Mouse (Mus musculus): ENCODE measurements around the gene Gm4756.
"Not testable (repeated sequence)": the region's sequence is repeated elsewhere in the genome, so short reads cannot be mapped to it uniquely, and the experiment has no call there.

Gene Gm4756

GRCm38 (mm10) chr12:72654698-72655097 is 5.2 kb upstream of the Gm4756 start:
- DNase-seq (ENCODE audit: extremely low spot score), result peak; percentile 61

DNA sequence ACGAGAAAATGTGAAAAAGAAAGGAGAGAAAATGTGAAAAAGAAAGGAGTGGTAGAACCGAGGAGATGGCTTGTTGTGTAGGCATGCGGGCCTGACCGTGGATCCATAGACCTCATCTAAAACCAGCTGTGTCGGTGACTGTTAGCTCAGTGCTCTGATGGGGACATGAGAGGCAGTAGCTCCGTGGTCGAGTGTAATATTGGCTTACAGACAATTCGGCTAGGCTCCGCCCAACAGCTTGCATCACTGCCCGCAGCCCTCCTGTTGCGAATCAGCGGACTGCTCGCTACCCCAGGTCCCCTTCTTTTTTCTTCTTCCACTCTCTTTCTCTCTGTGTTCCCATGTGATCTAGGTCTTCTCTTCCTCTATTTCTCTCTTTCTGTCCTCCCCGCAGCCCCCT is 540 bp downstream of the Gm4756 start:
- no peak for DNase-seq (ENCODE audit: extremely low spot score)

GRCm38 (mm10) chr12:72638025-72638424 is 11.4 kb downstream of the Gm4756 start:
- no peak for DNase-seq (ENCODE audit: extremely low spot score)

DNA sequence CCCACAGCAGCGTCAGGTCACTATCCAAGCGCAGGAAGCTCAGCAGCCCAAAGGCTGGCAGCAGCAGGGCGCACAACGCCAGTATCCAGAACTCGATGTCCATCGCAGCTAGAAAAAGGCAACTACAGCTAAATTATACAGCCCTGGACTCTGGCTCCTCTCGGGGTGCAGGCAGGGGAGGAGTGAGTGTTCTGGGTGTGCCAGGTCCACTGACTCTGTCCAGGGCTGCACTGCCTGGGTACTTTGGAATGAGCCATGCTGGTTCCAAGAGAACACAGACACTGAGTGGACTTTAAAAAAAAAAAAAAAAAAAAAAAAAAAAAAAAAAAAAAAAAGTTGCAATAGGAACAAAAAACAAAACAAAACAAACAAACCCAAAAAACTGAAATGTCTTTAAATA is 20.7 kb downstream of the Gm4756 start:
- DNase-seq (ENCODE audit: extremely low spot score), result no peak

GRCm38 (mm10) chr12:72622853-72623496 is 26.5 kb downstream of the Gm4756 start:
- no peak for DNase-seq (ENCODE audit: extremely low spot score)

- no peak for DNase-seq (ENCODE audit: extremely low spot score)
Observed at GRCm38 (mm10) chr12:72621441-72621840, 28.0 kb downstream of the Gm4756 start.

DNA sequence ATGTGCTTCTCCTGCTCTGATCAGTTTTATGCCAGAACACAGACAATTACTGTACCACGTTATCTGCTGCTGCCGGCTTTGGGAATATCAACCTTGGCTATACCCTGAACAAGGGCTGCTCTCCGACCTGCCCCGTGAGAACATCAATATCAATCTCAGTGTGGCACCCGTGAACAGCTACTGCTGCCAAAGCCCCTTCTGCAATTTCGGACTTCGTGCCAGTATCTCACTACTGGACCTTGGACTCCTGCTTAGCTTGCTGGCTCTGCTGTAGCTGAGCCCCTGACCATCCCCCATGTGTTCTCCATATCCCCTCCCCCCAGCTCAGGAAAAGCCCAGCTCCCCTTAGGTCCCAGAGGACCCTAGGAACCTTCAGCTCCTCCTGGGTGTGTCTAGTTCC is 28.6 kb downstream of the Gm4756 start:
- no peak for DNase-seq (ENCODE audit: extremely low spot score)

DNA sequence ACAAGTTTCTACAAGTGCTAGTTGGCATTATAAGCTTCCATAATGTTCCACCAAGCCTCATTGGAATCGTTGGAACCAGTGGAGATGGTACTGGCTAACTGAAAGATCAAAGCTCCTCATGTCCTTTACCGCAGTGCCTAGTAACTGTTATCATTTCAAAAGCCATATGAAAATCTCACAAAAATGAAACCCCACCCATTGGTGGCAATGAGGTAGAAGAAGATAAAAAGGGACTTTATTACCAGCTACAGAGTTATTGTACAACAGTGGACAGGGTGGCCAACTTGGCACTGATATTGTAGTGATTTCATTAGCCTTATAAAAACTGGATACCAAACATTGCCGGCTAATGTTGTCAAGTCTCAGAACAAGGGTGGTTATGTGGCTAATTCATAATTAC is 37.4 kb downstream of the Gm4756 start:
- no peak for DNase-seq (ENCODE audit: extremely low spot score)

GRCm38 (mm10) chr12:72598731-72599130 is 50.7 kb downstream of the Gm4756 start:
- DNase-seq (ENCODE audit: extremely low spot score), result not testable (repeated sequence)

DNA sequence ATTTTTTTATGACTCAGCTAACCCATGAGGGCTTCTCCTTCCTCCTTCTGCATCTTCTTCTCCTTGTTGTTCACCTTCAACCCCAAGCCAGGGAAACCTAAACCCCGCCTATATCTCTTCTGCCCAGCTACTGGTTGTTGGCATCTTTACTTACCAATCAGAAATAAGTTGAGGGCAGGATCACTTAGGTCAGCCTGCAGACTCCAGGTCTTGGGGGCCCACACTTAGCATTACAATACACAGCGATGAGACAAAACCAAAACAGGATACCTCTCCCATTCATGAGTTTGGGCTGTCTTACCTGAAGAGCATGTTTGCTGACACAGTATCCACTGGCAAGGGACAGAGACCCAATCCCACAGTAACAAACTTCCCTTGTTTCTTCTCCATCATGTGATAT is 55.5 kb downstream of the Gm4756 start:
- no peak for DNase-seq (ENCODE audit: extremely low spot score)

- DNase-seq (ENCODE audit: extremely low spot score), result no peak
Observed at GRCm38 (mm10) chr12:72592991-72593390, 56.5 kb downstream of the Gm4756 start.

DNA sequence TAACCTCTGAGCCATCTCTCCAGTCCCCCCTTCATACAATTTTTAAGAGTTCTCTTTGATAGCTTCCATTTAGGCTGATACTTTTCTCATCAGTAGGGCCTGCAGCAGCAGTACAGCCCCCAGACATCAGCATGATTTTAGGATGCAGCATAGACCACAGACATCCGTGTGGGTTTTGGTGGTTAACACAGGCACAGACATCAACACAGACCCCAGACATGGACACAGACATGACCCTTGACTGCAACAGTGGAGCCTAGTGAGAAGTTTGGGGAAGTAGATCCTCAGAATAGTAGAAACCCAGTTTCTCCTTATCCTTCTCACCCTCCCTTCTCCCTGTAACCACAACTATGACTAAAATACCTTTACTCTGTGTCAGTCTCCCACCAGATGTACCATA is 64.1 kb downstream of the Gm4756 start:
- DNase-seq (ENCODE audit: extremely low spot score), result no peak

GRCm38 (mm10) chr12:72583099-72583498 is 66.4 kb downstream of the Gm4756 start:
- DNase-seq (ENCODE audit: extremely low spot score), result no peak

- no peak for DNase-seq (ENCODE audit: extremely low spot score)
Observed at GRCm38 (mm10) chr12:72582021-72582420, 67.4 kb downstream of the Gm4756 start.

DNA sequence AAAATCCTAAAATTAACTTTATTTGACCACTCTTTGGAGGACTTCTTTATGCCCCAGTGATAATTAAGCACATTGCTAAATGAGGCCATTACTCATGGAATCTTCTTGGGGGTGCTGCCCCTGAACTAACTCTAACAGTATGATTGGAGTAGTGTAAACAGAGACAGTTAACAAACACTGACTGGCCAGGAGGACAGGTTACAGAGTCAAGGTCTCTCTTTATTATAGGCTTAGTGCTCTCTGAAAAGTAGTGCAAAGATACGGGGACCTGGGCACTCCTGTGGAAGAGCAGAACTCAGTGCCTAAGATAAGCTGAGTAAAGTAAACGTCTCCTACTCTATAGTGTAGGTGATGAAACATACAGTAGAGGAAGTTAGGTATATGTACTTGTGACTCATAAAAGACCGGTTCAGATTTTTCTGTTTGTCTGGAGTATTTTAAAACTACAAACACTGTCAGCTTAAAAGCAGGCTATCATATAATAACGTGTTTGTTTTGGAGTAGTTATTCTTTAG is 85.1 kb downstream of the Gm4756 start:
- DNase-seq (ENCODE audit: extremely low spot score), result no peak

DNA sequence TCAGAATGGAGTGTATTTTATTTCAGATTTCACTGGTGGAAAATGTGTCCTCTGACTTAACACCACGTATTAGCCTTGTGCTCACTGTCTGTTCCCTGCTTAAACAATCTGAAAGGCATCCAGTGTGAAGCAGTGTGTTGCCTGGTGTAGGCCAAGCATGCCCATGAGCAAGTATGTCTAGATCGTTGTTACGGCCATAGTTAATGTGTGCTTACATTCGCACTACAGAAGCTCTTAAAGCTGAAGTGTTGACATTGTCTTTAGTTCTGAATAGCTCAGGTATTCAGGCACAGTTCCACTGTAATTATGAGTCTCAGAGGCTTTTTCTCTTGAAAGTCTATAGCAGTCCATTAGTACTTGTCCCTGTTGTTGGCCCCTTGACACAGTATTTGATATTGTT is 95.1 kb downstream of the Gm4756 start:
- DNase-seq (ENCODE audit: extremely low spot score), result no peak

- DNase-seq (ENCODE audit: extremely low spot score), result no peak
Observed at GRCm38 (mm10) chr12:72538571-72538970, 110.9 kb downstream of the Gm4756 start.

DNA sequence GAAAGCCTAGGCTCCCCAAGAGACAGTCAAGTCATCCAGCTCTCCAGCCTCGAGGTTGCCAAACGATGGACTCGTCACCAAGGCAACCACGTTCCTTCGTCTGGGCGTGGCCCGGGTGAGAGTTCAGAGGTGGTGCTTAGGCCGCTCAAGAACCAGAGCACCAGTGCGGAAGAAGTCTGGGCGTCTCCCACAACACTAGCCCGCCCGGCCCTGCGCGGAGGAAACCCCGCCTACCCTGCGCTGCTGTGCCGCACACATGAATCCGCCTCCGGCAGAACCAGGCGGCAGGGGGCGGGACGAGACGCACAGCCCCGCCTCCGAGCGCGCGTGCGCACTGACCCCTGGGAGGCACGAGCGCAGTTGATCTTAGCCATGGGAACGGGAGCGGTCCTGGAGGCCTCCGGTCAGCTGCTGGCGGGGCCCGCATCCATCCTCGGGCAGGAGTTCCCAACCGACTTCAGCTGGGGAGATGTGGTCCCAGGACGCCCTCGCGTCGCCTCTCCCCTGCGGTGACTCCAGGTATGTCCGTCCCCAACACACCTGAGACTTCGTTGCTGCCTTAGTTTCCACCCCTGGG is 113.4 kb downstream of the Gm4756 start, which contains the start of gene Pcnx4:
Gene Pcnx4 (plus strand): TSS at position 363 of the 577 bp plus-strand sequence.
- DNase-seq (ENCODE audit: extremely low spot score), result peak; percentile 99

DNA sequence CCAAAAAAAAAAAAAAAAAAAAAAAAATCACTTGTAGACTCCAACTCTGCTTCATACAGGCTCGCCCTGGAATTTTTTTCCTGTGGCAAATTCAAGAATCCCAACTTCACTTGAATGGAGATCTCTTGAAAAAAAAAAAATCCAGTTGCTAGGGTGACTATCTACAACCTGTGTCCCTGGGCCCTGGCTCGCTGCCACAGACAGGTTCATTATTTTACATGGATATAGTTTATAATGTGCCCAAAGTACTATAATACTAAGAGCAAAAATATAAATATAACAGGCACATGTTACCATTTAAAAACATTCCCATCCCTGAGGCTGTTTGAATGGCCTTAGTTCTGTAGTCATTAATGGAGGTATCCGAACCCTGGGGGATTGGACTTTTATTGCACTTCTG is 113.9 kb downstream of the Gm4756 start:
- DNase-seq (ENCODE audit: extremely low spot score), result no peak

- no peak for DNase-seq (ENCODE audit: extremely low spot score)
Observed at GRCm38 (mm10) chr12:72533986-72534385, 115.5 kb downstream of the Gm4756 start.

DNA sequence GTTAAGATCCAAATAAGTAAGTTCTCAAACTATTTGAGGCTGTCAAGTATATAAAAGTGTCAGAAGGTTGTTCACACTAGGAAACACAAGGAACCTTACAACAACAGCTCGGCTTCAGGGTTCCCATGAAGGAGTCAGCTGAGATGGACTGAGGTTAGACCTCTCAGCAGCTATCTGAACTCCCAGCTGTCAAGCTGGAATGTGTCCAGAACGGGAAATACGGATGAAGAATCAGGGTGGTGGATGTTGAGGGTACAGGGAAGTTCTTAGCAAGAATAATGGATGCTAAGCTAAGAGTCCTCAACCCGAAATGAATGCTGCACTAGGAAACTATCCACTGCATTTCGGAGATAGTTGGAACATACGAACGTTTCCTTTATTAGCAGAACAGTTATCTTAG is 117.2 kb downstream of the Gm4756 start:
- DNase-seq (ENCODE audit: extremely low spot score), result no peak
